Mouse (Mus musculus) kidney, embryonic 16.5 days (tissue): ENCODE data around the gene Cry2. TPM values are rescaled to one million over a fixed set of nuclear protein-coding genes. Genes with fewer than 3 reads are reported as not detected.

Source experiments
- microRNA-seq: library from miRNA; unstranded; fragments of <30 nt; microRNA quantifications from one replicate; pipeline ENCODE4, GENCODE M21; 2016
- polyA plus RNA-seq: library from polyadenylated mRNA; unstranded; fragments of >200 nt; fragmentation: Nextera tagmentation; extraction: Ambion mirVana; gene quantifications from 2 replicates; pipeline ENCODE4 v1.2.1, GENCODE M21; 2015

Cry2 gene
- polyA plus RNA-seq, 1 experiment from 2014 or later = 21.7 TPM

Small RNA genes lying within 50 kb of the gene (microRNA-seq; reads per million reads assigned to microRNA genes)
- gene Mir7000 = 0.63 reads per million

Other genes with a start within 250 kb of the Cry2 start
- gene Pex16, start 59.4 kb downstream of the Cry2 start, polyA plus RNA-seq = 29.8 and 35.7 TPM in 2 replicates
- 34.9 and 35.8 TPM in 2 replicates for gene Large2, start 59.2 kb downstream of the Cry2 start, polyA plus RNA-seq
- gene 1700029I15Rik, start 51.5 kb downstream of the Cry2 start, polyA plus RNA-seq = 3.1 and 4.4 TPM in 2 replicates
- gene Mapk8ip1, start 32.8 kb downstream of the Cry2 start, polyA plus RNA-seq = 28.9 and 30.4 TPM in 2 replicates
- gene Slc35c1, start 26.5 kb upstream of the Cry2 start, polyA plus RNA-seq = 20.7 and 21.6 TPM in 2 replicates
- gene Chst1, start 165.7 kb upstream of the Cry2 start, polyA plus RNA-seq = 8.9 and 9.9 TPM in 2 replicates